Mouse (Mus musculus) spleen, adult 12 weeks (tissue): ENCODE results near the gene Gpatch2l.

ENCODE experiments used
- DNase-seq: peaks from one replicate; pipeline ENCODE4 v3.0.0; 2022; ENCODE audit warnings: low spot score

Gpatch2l gene

DNA sequence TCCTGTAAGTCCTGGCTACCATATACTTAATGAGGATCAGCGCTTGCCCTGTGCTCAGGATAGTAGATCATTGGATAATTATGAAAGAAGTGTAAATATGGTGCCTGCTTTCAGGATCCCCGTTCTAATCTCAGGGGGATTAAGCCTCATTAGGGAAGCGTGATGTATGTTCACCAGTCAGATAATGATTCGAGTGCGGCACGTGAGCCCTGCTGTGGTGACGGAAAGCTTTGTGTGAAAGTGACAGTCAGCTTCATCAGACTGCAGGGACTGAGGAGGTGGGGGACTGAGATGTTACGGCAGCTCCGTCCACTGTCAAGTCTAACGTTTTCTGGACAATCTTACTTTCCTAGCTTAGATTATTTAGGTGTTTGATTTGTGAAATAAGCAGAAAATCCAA is 38.3 kb downstream of the Gpatch2l start:
- DNase-seq, result no peak

DNA sequence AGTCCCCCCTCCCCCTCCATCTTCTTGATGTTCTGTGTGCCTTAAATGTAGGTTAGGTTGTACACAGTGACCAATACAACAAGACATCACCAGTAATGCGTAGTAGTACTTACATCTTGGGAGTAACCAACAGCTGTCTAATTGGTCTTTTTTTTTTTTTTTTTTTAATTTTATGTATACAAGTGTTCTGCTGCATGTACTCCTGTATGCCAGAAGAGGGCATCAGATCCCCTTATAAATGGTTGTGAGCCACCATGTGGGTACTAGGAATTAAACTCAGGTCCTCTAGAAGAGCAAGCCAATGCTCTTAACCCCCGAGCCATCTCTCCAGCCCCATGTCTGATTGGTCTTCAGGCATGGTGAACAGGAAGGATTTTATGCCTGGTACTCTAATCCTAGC is 44.0 kb downstream of the Gpatch2l start:
- no peak for DNase-seq

DNA sequence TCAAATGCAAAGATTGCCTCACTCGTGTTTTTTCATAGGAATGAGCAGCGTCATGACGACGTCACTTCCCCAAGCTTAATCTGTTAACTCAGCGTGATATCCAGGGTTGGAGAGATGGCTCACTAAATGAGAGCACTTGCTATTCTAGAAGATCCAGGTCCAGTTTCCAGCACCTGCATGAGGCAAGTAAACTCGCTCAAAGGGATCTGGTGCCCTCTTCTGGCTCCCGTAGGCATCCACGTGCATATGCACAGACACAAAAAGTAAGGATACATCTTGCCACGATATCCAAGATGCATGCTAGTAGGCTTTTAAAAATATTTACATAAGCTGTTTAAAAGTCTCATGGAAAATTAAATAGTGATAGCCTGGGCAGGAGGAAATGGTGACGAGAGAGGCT is 55.8 kb downstream of the Gpatch2l start:
- no peak for DNase-seq

DNA sequence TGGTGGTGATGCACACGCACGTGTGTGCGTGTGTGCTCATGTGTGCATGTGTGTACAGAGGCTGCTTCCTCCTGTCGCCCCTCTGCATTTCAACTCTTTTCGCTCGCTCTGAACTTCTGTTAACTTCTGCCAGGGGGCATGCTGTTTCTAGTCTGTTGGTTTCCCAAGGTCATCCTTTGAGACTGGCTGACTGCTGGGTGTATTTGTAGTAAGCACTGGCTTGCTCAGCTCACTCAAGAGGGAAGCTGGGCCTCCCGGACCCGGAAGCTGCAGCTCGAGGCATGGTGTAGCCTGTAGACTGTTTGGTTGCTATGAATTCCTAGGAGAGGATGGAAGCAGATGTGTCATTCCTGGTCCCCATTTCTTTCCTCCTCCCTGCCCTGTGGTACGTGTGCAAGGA is 61.3 kb downstream of the Gpatch2l start:
- no peak for DNase-seq

DNA sequence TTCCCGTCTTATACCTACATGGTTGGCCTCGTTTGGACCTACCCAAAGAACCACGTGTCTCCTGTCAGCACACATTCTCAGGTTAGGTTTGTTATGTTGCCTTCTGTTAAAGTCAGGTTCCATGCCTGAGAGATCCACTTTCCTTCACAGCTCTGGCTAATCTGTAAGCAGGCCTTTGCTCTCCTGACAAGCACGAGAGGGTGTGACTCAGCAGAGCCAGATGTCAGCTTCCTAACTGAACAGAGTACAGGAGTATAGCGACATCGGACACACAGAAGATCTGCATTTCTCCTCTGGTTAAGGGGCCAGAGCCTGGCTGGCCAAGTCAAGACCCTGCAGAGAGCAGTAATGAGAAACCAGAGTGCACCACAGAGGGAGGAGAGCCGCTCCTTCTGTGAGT is 63.4 kb downstream of the Gpatch2l start:
- no peak for DNase-seq

GRCm38 (mm10) chr12:86305635-86306243 is 64.1 kb downstream of the Gpatch2l start:
- DNase-seq, result no peak

GRCm38 (mm10) chr12:86309474-86309873 is 67.8 kb downstream of the Gpatch2l start:
- DNase-seq, result no peak

- no peak for DNase-seq
Observed at GRCm38 (mm10) chr12:86309902-86310301, 68.2 kb downstream of the Gpatch2l start.

DNA sequence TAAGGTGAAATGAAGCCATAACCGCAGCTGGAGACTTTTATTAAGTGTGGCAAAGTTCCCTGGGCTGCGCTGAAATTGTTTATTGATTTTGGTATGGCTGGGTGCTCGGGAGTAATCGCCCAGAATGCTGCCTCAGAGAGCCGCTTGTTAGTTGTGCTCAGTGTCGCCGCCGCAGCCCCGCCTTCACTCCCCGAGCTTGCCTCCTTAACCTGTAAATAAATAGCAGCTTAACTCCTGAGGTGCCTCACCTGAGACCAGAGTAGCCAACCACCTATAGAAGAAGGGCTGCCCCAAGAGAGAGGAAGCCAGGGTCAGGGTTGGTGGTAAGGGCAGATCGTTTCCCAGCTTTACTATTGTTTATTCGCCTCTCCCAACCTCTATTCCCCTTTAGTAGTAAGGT is 79.0 kb downstream of the Gpatch2l start:
- DNase-seq, result no peak

DNA sequence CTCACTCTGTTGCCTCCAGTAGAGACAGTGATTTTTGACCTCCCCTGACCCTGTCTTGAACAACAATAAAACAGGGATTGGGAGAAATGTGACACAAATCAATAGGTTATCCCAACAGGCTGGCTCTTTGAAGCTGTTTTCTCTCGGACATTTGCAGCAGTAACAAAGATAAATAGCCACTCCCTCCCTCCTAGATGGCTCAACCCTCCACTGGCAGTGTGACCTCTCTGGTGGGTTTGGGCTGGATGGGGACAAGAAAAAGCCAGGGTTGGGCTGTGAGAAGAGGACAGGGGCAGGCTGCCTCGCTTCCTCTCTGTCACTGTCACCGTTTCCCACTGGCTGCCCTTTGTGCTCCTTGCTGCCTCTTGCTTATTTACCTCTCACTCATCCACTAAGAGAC is 82.6 kb downstream of the Gpatch2l start:
- DNase-seq, result no peak

- DNase-seq, result no peak
Observed at GRCm38 (mm10) chr12:86329813-86330212, 88.2 kb downstream of the Gpatch2l start.

DNA sequence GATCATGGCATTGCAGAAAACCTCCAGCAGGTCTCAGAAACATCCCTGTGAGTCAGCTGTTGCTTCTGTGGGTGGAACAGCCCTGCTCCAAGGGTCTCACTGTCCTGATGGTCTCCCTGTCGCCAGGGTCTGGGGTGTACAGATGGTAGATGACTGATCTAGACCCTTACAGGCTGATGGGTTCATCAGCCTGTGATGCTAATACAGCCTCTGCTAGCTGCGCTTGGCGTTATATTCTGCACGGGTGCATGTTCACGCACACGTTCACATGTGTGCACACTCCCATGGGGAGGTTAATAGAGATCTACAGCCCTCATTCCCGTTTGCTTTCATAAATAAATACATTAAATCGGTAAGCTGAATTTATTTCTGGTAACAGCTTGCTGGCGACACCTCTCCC is 89.0 kb downstream of the Gpatch2l start:
- DNase-seq, result no peak

- no peak for DNase-seq
Observed at GRCm38 (mm10) chr12:86331248-86331647, 89.6 kb downstream of the Gpatch2l start.

GRCm38 (mm10) chr12:86336209-86336608 is 94.6 kb downstream of the Gpatch2l start:
- no peak for DNase-seq

GRCm38 (mm10) chr12:86336887-86337286 is 95.2 kb downstream of the Gpatch2l start:
- no peak for DNase-seq
